Mouse (Mus musculus): ENCODE data around the gene Mgat4a.

Mgat4a gene

DNA sequence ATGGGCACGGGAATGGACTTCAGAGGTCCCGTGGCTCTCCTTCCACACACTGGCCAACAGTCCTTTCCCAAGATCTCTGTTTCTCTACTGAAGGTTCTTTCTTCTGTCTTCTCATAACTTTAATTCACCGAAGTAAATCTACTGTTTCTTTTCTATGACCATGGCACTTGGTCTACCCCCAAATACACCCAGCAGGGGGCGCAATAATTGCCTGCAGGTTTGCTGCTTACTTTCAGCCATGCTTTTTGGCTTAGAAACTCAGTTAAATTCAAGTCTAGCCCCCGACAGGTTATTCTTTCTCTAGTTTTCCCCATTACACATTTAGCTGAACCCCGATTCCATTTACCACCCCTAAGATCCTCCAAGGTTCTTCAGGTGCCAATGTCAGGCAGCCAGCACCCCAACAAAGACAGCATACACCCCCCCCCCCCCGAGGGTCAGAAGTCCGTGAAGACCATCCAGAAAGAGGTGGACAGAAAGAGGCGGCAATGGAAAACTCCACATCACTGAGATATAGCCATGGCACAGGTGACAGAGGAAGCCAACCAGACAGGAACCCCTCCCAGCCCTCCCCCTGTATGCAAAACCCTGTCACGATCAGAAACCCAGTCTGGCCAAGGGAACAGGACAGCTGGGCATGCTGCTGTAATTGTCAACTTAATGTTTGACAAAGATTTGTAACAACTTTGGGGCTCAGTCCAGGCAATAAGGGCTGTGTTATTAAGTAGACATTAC, 92.3 kb downstream of the Mgat4a start:
- DNase-seq = peak; percentile 28

DNA sequence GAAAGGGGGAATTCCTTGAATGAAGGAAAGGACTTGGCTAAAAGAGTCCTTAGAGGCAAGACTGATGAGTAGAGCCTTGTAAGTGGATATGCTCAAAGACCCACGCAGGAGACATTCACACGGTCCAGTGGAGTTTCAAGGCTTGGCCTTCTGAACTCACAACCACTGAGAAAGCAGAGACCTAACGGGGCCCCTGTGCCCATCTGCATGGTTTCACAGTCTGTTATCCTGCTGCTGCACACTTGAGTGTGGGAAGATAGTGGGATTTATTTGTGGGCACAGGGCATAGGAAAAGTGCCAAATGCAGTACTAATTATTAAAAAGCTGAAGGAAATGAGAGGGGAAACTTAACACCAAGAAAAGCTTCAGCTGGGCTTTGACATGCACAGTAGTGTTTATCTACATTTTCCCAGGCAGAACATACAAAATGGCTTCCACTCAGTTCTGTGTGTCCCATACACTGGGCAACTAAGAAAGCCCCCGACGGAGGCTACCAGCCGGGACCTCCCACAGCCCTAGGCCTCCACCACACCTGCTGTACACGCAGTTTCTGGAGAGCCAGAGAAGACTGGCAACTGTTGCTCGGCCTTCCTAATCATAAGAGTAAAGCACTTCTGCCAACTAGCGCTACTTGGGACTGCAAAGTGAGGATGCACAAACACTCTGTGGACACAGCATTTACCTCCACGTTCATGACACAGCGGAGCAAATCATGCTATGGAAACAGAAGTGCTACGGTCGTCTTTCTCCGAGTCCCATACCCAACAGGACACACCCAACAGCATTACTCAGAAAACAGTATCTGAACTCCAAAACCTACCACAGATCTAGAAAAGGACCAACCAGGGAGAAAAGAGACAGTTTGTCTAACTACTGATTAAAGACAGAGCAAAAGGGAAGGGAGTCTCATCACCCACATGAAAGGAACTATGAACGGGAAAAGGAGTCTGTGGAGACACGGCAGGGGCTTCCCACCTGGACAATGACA, 97.7 kb downstream of the Mgat4a start:
- no peak for DNase-seq

DNA sequence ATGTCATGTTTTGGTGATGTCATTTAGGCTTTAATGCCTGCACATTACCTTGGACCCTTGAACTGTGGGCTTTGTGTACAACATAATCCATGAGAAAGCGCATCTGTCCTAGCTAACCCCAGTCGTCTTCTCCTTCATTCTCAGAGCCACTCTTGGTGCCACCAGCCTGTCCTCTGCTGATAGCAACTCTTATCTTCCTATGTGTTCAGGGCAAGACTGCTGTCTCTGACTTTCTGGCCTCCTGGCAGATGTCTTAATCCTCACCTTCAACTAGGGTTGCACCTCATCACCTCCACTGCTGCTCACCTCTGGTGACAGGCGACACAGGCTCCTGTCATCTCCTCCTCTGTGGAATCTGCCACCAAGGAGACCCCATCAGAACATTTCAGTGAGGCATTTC, 104.4 kb downstream of the Mgat4a start:
- no peak for DNase-seq

DNA sequence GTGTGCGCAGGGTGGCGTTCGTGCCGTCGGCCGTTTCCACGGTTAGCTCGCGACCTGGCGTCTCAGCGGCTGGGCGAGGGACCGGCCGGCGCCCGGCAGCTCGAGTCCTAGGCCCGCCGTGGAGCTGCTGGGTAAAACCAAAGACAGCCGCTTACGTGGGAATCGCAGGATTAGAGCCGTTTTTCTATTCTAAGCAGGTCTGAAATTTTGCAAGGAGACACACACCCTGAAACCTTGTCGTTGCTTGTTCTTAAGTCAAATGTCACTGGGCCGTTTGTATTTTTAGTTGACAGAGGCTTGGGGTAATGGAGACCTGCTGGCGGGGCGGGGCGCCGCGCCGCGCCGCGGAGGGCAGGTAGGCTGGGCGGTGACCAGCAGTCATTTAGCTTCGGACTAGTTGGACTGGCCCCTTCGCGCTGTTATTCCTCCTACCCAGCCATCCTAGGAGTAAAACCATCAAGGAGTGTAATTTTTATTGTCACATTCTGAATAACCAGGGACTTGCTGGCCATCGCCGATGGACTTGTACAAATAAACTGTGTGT, 110.4 kb downstream of the Mgat4a start:
- no peak for DNase-seq

DNA sequence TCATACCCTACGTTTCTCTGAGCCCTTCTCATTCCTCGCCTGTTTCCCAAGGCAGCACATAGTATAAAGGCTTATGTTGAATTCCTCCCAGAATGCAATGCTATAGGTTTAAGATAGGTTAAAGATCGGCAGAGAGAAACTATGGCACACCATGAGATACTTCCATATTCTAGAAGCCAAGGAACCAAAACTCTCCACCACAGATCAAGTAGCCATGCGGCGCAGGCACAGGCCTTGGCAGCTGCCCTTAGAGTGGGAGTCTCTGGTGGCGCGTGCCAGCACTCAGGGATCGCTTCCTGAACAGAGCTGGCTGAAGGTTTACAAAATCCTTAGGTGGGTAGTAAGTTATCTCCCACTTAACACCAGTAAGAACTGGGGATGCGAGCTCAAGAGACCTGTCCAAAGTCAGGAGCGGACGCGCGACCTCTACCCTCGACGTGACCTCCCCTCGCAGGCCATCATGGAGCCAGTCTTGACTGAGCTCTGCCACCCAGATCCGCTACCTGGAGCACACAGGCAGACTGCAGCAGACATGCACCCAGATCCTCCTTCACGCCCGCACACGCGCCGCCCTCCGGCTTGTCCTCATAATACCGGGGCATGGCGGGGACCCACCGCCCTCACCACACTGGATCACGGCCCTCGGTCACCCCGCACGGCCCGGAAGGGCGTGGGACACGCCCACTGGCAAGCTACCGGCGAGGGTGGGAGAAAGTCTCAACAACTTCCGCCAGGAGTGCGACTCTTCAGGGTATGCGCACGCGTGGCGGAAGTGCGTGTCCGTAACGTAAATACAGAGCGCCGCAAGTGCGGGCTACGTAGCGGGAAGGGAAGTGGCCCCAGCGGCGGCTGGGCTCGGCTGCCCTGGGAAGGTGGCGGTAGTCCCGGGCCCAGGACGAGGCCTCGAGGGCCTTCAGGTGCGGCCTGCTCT, 111.2 kb downstream of the Mgat4a start, which contains the start of the genes Coa5 and Unc50:
TSS of gene Coa5 (minus strand) at position 738 of the 931 bp plus-strand sequence.
TSS of gene Unc50 (plus strand) at position 774 of the 931 bp plus-strand sequence.
- DNase-seq = peak; percentile 98

DNA sequence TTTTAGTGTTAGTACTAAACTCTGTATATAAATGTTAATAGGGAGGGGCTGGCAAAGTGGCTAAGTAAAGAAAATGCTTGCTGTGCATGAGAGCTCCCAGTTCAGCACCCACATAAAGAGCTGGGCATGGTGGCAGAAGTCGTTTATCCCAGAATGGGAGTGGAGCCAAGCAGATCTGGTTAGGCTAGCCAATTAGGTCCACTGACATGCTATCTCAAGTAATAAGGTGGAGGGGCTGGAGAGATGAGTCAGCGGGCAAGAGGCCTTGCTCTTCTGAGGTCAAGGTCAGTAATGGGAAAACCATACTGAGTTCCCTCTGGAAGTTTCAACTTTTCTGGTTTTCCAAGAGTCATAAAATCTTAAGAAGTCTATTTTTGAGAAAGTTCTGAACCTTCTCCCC, 111.9 kb downstream of the Mgat4a start:
- no peak for DNase-seq

DNA sequence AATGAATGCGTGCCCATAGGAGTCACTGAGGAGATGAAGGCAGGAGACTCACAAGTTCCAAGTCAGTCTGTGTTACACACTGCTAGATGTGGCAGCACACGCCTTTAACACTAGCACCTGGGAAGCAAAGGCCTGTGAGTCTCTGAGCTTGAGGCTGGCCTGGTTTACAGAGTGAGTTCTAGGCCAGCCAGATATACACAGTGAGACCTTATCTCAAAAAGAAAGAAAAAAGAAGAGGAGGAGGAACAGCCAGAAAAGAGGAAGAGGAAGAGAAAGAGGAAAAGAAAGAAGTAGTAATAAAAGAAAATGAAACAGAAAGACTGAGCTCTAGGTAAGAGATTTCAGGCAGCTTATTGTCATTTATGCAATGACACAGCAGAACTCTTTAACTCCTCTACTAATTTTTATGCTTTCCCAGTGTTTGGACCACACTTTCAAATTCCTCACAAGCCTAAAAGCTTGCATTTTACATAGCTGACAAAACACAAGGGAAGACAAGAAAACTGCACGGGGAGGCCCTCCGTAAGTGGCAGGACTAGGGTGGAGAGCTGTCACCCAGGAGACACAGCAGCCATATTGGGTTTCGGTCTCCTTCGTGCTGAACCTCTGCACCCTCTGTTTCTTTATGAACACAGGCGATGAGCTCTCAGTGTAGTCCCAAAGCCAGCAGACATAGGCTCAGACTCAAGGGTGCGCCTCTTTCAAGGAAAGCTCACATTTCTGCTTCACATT, 113.5 kb downstream of the Mgat4a start:
- DNase-seq = no peak

DNA sequence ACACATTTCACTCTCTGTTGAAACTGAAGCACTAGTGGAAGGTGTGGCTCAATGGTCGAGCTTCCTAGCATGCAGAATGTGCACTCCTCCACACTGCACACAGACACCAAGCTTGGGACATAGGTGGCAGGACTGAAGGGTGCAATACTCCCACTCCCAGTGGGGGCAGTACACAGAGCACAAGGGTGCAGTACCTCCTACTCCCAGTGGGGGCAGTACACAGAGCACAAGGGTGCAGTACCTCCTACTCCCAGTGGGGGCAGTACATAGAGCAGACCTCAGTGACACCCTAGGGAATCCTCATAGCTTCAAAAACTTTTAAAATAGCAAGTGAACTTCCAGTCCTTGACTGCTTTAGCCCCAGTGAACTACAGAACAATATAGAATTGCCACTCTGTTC, 121.4 kb downstream of the Mgat4a start:
- peak; percentile 51 for DNase-seq

DNA sequence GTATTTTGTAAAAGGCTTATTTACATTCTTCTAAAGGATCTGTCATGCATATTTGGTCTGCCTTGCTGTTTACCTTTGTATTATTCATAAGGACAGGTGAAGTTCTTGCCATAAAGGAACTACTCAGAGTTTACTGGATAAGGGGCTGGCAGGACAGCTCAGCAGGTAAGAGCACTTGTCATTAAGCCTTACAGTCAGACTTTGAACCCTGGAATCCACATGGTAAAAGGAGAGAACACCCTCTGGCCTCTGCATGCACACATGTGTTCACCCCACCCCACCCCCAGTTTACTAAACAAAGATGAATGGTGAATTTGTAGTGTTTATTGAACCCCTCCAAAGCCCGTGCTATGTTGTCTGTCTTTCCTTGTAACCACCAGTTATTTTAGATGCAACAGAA, 125.4 kb downstream of the Mgat4a start:
- no peak for DNase-seq

DNA sequence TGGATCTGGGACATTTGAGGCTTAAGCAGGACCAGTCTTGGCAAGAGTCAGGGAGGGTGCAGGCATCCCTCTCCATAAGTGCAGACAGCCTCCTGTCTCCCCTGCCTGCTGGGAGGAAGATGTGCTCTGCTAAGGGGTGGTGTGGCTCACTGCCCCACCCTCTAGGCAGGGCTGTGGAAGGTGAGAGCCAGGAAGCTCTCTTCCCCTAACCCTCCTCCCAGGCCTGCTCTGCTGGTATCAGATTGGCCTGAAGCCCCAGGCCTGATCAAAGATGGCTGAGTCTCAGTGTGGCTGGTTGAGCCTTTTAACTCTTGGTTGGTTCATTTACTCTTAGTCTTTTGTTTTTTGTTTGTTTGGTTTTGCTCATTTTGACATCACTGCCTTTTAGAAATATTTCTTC, 131.2 kb downstream of the Mgat4a start:
- DNase-seq = no peak

DNA sequence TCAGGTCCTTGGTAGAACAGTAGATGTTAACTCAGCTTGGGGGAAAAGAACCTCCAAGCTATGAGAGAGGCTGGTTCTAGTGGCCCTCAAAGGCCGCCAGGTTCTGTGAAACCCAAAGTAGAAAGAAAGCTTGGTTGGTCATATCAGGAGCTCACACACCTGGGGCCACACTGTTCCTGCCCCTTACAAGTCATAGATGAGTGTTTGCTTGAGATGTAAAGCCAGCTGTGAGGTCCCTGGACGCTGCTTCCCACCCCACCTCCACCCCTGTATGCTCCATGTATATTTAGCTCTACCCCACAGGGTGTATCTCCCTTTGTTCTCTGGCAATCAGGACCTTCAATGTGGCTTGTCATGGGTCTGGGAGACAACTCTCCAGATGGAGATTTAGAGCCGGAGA, 132.1 kb downstream of the Mgat4a start:
- no peak for DNase-seq

DNA sequence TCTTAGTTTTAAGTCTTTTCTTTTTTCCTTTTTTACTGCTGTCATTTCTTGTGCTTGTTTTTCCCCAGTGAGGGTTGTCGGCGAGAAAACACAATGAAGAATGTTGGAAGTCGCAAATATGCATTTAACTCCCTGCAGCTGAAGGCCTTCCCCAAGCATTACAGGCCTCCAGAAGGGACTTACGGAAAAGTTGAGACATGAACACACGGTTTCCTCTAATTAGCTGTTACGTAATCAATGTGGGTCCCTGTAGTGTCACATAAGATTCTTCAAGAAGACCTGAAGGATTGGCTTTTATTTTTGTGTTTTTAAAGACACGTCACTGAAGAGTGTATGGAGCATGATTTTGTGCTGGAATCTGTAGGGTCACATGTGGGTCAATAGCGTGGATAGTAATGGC, 132.8 kb downstream of the Mgat4a start:
- no peak for DNase-seq

DNA sequence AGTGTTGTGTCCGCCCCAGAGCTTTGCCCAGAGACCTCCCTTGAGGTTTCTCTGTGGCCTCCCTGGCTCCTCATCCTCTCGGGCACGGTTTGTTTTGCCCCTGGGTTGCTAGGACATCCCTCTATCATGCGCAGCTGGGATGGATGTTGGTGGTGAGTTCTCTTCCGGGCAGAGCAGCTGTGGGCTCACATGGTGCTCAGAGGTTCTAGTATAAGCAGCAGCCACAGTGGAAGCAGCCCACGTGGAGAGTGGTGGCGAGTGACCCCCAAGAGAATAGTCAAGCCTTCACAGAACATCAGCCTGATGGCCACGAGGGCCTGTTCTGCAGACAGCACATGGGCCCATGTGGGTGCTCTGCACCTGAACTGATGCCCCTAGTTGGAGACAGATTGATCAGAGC, 133.6 kb downstream of the Mgat4a start:
- DNase-seq = no peak

DNA sequence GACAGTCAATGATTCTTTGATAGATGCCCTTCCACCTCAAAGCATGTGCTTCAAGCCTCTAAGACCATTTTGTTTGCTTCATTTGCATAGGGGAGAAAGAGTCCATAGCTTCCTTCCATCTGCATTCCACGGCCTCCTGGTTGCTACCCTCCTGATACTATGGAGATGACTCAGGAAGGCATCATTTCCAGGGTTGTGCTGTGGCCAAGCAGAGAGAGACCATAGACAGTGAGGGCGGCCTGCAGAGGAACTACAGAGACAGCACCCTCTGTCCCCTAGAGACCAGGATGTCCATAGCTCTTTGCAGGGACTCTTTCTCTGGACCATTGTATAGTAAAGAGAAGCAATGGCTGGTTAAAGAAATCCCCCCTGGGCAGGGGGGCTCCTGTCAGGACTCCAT, 135.7 kb downstream of the Mgat4a start:
- DNase-seq = no peak

DNA sequence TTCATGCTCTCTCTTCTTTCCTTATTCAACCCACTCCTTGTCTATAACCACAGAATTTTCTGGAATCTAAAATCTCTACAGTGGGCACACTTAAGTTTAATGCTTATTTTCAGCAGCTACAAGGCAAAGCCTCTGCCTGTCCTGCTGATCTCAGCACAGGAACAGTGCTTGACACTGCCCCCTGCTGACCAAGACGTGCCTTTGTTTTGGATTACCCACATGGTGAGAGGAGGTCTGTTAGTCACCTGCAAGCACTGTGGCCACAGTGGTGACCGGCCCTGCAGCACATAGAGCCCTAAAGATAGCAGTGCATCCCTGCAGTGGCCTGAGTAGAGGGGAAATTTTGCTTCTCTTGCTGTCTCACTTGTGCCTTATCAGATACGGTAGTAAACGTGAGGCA, 139.1 kb downstream of the Mgat4a start:
- DNase-seq = peak; percentile 60

DNA sequence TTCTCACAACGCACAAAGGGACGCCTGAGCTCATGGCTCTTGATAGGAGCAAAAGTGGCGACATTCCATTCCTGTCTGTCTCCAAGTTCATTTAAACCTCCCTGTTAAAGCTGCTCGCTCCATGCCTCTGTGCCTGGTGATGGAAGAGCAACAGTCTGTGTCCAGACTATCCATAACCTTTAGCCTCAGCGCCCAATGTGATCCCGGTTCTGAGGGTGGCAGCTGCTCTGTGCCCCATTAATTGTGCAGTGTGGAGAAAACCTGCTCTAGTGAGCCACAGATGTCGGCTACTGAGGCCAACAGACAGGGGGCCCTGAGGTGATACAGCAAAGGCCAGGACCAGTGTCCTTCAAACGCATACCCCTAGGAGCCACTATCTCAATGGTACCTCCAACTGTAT, 141.1 kb downstream of the Mgat4a start:
- no peak for DNase-seq

DNA sequence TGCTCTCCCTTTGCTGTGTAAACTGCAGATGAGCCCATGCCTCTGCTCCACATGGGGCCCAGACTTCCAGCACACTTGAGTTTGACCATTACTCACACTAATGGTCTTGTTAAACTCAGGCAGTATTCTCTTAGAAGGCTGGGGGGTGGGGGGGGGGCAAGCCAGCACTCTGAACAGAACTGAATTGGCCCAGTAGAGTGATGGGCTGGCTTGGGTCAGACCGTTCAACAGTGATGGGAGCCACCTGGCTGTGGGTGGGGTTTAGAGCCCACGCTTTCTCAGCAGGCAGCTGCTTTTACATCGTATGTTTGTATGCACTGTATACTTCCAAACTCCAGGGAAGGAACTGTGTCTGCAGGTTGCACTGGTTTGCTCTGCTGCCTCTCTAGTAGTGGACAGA, 141.9 kb downstream of the Mgat4a start:
- no peak for DNase-seq

DNA sequence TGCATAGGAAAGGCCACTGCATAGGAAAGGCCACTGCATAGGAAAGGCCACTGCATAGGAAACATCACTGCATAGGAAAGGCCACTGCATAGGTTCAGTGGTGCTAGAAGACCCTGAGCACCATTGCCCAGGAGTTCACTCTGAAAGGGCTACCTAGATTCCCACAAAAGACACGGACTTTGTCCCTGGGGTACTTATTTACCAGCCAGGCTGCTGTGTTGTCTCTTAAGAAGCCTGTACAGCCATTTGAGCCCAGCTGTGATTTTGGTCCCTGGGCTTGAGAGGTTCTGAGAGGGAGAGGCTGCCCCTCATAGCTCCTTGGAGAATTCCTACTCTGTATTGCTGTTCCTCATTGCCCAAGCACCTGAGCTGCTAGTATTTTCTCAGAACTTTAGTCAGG, 144.3 kb downstream of the Mgat4a start:
- DNase-seq = no peak

DNA sequence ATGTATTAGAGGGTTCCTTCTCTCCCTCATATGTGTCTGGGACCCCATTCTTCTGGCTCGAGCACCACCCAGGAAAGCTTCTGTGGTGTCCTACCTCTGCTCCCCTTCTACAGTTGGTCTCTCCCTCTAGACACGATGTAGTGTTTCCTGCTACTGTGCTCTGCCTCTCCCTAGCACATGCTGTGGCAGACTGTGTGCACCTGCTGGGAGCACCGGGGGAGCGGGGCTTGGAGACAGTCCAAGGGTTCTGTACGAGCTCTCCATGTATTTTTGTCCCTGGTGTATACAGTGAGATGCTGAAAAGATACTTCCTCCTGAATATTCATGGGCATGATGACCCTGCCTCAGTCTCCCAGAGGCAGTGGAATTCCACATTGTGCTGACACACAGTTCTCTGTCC, 147.6 kb downstream of the Mgat4a start:
- DNase-seq = no peak
